ENCODE assay signal across 23 mouse cellular contexts in the genomic region with DNA sequence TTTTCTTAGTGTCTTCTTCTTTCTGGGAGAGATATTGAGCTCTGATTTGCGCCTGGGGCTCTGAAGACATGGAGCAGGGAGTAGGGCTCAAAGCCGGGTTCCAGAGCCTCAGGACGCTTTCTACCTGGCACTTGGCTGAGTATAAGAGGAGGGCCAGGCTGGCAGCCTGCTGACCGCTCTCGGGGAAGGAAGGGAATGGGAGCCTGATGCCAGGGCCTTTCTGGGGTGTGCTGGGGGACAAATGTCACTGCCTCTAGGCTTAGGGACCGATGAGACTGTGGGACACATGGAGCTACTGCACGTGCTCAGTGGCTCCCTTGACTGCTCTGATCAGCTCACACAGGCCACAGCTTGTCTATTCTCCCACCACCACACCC. TPM values are rescaled to one million over a fixed set of nuclear protein-coding genes. Genes with fewer than 3 reads are reported as not detected.
A peak's percentile ranks its signal among the peaks of the same experiment; 100 is the strongest.
DNase-seq lines count a peak whose midpoint lies in the region; ATAC-seq lines count a peak whose summit lies in the region.
"Had no signal": no experiment of that assay in that cellular context is flagged by ENCODE, and none has a peak within 500 bp of the region (broad histone marks: within the 10 kb centered on the region; RNA-seq: fewer than 3 reads in every experiment).

No protein-coding gene starts in this region.

- DNase-seq in gastrocnemius, postnatal 14 days = peak; percentile 8
- no peak for DNase-seq in gastrocnemius, postnatal 4 days (ENCODE audit: low spot score in 2 of 2)
- DNase-seq in midbrain, embryonic 14.5 days = no peak
- no peak for DNase-seq in midbrain, embryonic 10.5 days (ENCODE audit: low spot score)
- DNase-seq in embryonic facial prominence, embryonic 14.5 days (ENCODE audit: low spot score) = no peak
- DNase-seq in frontal cortex, adult 2 months (ENCODE audit: extremely low spot score in 1 of 2, low spot score in 1 of 2) = no peak
- DNase-seq: adrenal gland, postnatal 10 days; gastrocnemius, postnatal 36 days; kidney, adult 18-20 months; right cerebral cortex, postnatal 14 days; spleen, adult 18-20 months; thymus, adult 2 months had no signal

- no peaks in the 10 kb centered on the region for H3K36me3 ChIP-seq in midbrain, embryonic 14.5 days (ENCODE audit: control insufficient read depth, insufficient read depth, low read length)
- H3K36me3 ChIP-seq in midbrain, embryonic 10.5 days = no peaks in the 10 kb centered on the region
- H3K36me3 ChIP-seq in embryonic facial prominence, embryonic 14.5 days (ENCODE audit: control insufficient read depth, insufficient read depth, low read length) = no peaks in the 10 kb centered on the region
- no peaks in the 10 kb centered on the region for H3K36me3 ChIP-seq in limb, embryonic 15.5 days
- H3K36me3 ChIP-seq: heart, embryonic 10.5 days; liver, embryonic 15.5 days had no signal

- no peak overlapping the region for H3K4me3 ChIP-seq in midbrain, embryonic 14.5 days (replicated peaks; ENCODE audit: low read depth, low read length)
- H3K4me3 ChIP-seq in midbrain, embryonic 10.5 days = no peak overlapping the region
- H3K4me3 ChIP-seq in embryonic facial prominence, embryonic 14.5 days (ENCODE audit: low read depth, low read length) = no peak overlapping the region
- H3K4me3 ChIP-seq in limb, embryonic 15.5 days = no peak overlapping the region
- H3K4me3 ChIP-seq: heart, embryonic 10.5 days; liver, embryonic 15.5 days had no signal

- no peaks in the 10 kb centered on the region for H3K27me3 ChIP-seq in midbrain, embryonic 14.5 days (ENCODE audit: control insufficient read depth, insufficient read depth, low read length)
- H3K27me3 ChIP-seq in midbrain, embryonic 10.5 days (ENCODE audit: low read depth, poor library complexity, severe bottlenecking) = 0 out of 2 replicates have a peak, but pooled peaks cover 3% of the 10 kb centered on the region
- H3K27me3 ChIP-seq in embryonic facial prominence, embryonic 14.5 days (replicated peaks; ENCODE audit: control insufficient read depth, insufficient read depth, low read length) = no peaks in the 10 kb centered on the region
- H3K27me3 ChIP-seq in limb, embryonic 15.5 days = no peaks in the 10 kb centered on the region
- H3K27me3 ChIP-seq: Patski had no signal

- peaks cover 71% of the 10 kb centered on the region for H3K4me1 ChIP-seq in midbrain, embryonic 14.5 days (ENCODE audit: control insufficient read depth, insufficient read depth, low read length)
- H3K4me1 ChIP-seq in midbrain, embryonic 10.5 days = peaks cover 97% of the 10 kb centered on the region
- peaks cover 40% of the 10 kb centered on the region for H3K4me1 ChIP-seq in embryonic facial prominence, embryonic 14.5 days (ENCODE audit: control insufficient read depth, insufficient read depth, low read length)
- peaks cover 88% of the 10 kb centered on the region for H3K4me1 ChIP-seq in limb, embryonic 15.5 days

- peak overlapping the region; percentile 23; the same call in 1 of the 2 replicates for H3K9ac ChIP-seq in midbrain, embryonic 14.5 days (replicated peaks; ENCODE audit: low read length)
- H3K9ac ChIP-seq in embryonic facial prominence, embryonic 14.5 days (ENCODE audit: low read depth, low read length) = no peak overlapping the region
- no peak overlapping the region for H3K9ac ChIP-seq in limb, embryonic 15.5 days
- H3K9ac ChIP-seq: liver, embryonic 15.5 days had no signal

- H3K9me3 ChIP-seq in midbrain, embryonic 14.5 days (ENCODE audit: control insufficient read depth, low read length) = no peaks in the 10 kb centered on the region
- no peaks in the 10 kb centered on the region for H3K9me3 ChIP-seq in midbrain, embryonic 10.5 days (replicated peaks)
- no peaks in the 10 kb centered on the region for H3K9me3 ChIP-seq in embryonic facial prominence, embryonic 14.5 days (ENCODE audit: control insufficient read depth, low read length)
- H3K9me3 ChIP-seq in limb, embryonic 15.5 days = no peaks in the 10 kb centered on the region
- H3K9me3 ChIP-seq: heart, embryonic 10.5 days; liver, embryonic 15.5 days had no signal

- 89% methylated on average over 7 of the region's 7 CpGs for WGBS in midbrain, embryonic 14.5 days
- WGBS in midbrain, embryonic 10.5 days = 87% methylated on average over 7 of the region's 7 CpGs
- 64% methylated on average over 7 of the region's 7 CpGs for WGBS in embryonic facial prominence, embryonic 14.5 days
- WGBS in limb, embryonic 15.5 days = 76% methylated on average over 7 of the region's 7 CpGs

- no peak overlapping the region for H3K27ac ChIP-seq in midbrain, embryonic 14.5 days (replicated peaks; ENCODE audit: low read depth, low read length)
- H3K27ac ChIP-seq in midbrain, embryonic 10.5 days (replicated peaks) = no peak overlapping the region
- peak overlapping the region; percentile 28; the same call in 1 of the 2 replicates for H3K27ac ChIP-seq in embryonic facial prominence, embryonic 14.5 days (replicated peaks; ENCODE audit: low read depth, low read length)
- peak overlapping the region; percentile 39; the same call in 1 of the 2 replicates for H3K27ac ChIP-seq in limb, embryonic 15.5 days
- H3K27ac ChIP-seq: kidney, postnatal 0 days; liver, embryonic 15.5 days had no signal

- ATAC-seq in midbrain, embryonic 14.5 days (ENCODE audit: low FRiP score, low TSS enrichment) = no peak
- no peak for ATAC-seq in embryonic facial prominence, embryonic 14.5 days (ENCODE audit: low read depth)
- no peak for ATAC-seq in limb, embryonic 15.5 days (ENCODE audit: insufficient number of reproducible peaks, low FRiP score, low TSS enrichment, low read depth)
- ATAC-seq in CD4-positive, CD25-positive, alpha-beta regulatory T cell, adult 4 months = no peak
- ATAC-seq: Patski had no signal

- intact Hi-C loops in gastrocnemius, postnatal 14 days (cut with DNase I; ENCODE audit: low total_unique reads) = no loop called here

- no peak overlapping the region for H3K4me2 ChIP-seq in midbrain, embryonic 14.5 days (ENCODE audit: low read length)
- no peak overlapping the region for H3K4me2 ChIP-seq in embryonic facial prominence, embryonic 14.5 days (ENCODE audit: low read depth, low read length)
- H3K4me2 ChIP-seq in limb, embryonic 15.5 days = no peak overlapping the region
- H3K4me2 ChIP-seq: liver, embryonic 15.5 days had no signal

RNA-seq across cellular contexts. Expression of a gene that starts 15.4 kb away (rescaled TPM):
- total RNA-seq in gastrocnemius, postnatal 14 days (2021) = 10 to 100 TPM; 17.1 to 25.3 TPM
- 10 to 100 TPM; 68.2 to 79.3 TPM for total RNA-seq in gastrocnemius, postnatal 4 days (2021)
- 97.9 and 101 TPM in 2 replicates for polyA plus RNA-seq in midbrain, embryonic 14.5 days (2014; fragmentation: Nextera tagmentation; extraction: Ambion mirVana)
- polyA plus RNA-seq in midbrain, embryonic 10.5 days (2016; fragmentation: Nextera tagmentation; extraction: Ambion mirVana) = 31.5 and 45.6 TPM in 2 replicates
- 59.3 and 67.5 TPM in 2 replicates for polyA plus RNA-seq in embryonic facial prominence, embryonic 14.5 days (2014; fragmentation: Nextera tagmentation; extraction: Ambion mirVana)
- 50.3 and 50.7 TPM in 2 replicates for polyA plus RNA-seq in limb, embryonic 15.5 days (2015; fragmentation: Nextera tagmentation; extraction: Ambion mirVana)
- 90.9 and 92.7 TPM in 2 replicates for polyA plus RNA-seq in frontal cortex, adult 2 months (2012; rRNA removed)
- polyA plus RNA-seq in CD4-positive, CD25-positive, alpha-beta regulatory T cell, adult 4 months (2017; shearing (Covaris generic)) = 1 to 10 TPM; 4.3 to 8.8 TPM

RNA-seq across cellular contexts. Expression of a gene that starts 22.4 kb away (rescaled TPM):
- under 1 TPM in 1 of 2 experiments, not detected in 1; 0.90 TPM for total RNA-seq in gastrocnemius, postnatal 14 days (2021)
- total RNA-seq in gastrocnemius, postnatal 4 days (2021) = 1 to 10 TPM; 1.7 to 2.7 TPM
- polyA plus RNA-seq in midbrain, embryonic 14.5 days (2014; fragmentation: Nextera tagmentation; extraction: Ambion mirVana) = 1.8 TPM in 1 of 2 replicates, not detected in the other
- polyA plus RNA-seq in midbrain, embryonic 10.5 days (2016; fragmentation: Nextera tagmentation; extraction: Ambion mirVana) = 0.49 TPM in 1 of 2 replicates, not detected in the other
- 2.7 TPM in 1 of 2 replicates, not detected in the other for polyA plus RNA-seq in embryonic facial prominence, embryonic 14.5 days (2014; fragmentation: Nextera tagmentation; extraction: Ambion mirVana)
- 1.9 and 4.5 TPM in 2 replicates for polyA plus RNA-seq in limb, embryonic 15.5 days (2015; fragmentation: Nextera tagmentation; extraction: Ambion mirVana)
- polyA plus RNA-seq in frontal cortex, adult 2 months (2012; rRNA removed) = 0.54 TPM in 1 of 2 replicates, not detected in the other
- not detected for polyA plus RNA-seq in CD4-positive, CD25-positive, alpha-beta regulatory T cell, adult 4 months (2017; shearing (Covaris generic))
- total RNA-seq: gastrocnemius, postnatal 36 days; layer of hippocampus, postnatal 14 days; monocyte, adult 5-6 weeks; neutrophil, adult 5-6 weeks had no signal
- polyA plus RNA-seq: heart, embryonic 10.5 days; Patski had no signal

RNA-seq across cellular contexts. Expression of a gene that starts 31.7 kb away (rescaled TPM):
- total RNA-seq in gastrocnemius, postnatal 14 days (2021) = 1 to 10 TPM; 1.7 to 1.9 TPM
- 1 to 10 TPM; 3.0 to 5.1 TPM for total RNA-seq in gastrocnemius, postnatal 4 days (2021)
- 1.3 TPM in 1 of 2 replicates, not detected in the other for polyA plus RNA-seq in midbrain, embryonic 14.5 days (2014; fragmentation: Nextera tagmentation; extraction: Ambion mirVana)
- not detected in 2 replicates for polyA plus RNA-seq in midbrain, embryonic 10.5 days (2016; fragmentation: Nextera tagmentation; extraction: Ambion mirVana)
- 1.3 and 1.7 TPM in 2 replicates for polyA plus RNA-seq in embryonic facial prominence, embryonic 14.5 days (2014; fragmentation: Nextera tagmentation; extraction: Ambion mirVana)
- 0.56 and 1.1 TPM in 2 replicates for polyA plus RNA-seq in limb, embryonic 15.5 days (2015; fragmentation: Nextera tagmentation; extraction: Ambion mirVana)
- polyA plus RNA-seq in frontal cortex, adult 2 months (2012; rRNA removed) = 1.3 and 1.4 TPM in 2 replicates
- not detected for polyA plus RNA-seq in CD4-positive, CD25-positive, alpha-beta regulatory T cell, adult 4 months (2017; shearing (Covaris generic))
- total RNA-seq: neutrophil, adult 5-6 weeks had no signal
- polyA plus RNA-seq: heart, postnatal 0 days; Patski had no signal

RNA-seq across cellular contexts. Expression of a gene that starts 34.9 kb away (rescaled TPM):
- total RNA-seq in gastrocnemius, postnatal 14 days (2021) = not detected
- not detected for total RNA-seq in gastrocnemius, postnatal 4 days (2021)
- not detected in 2 replicates for polyA plus RNA-seq in midbrain, embryonic 14.5 days (2014; fragmentation: Nextera tagmentation; extraction: Ambion mirVana)
- polyA plus RNA-seq in midbrain, embryonic 10.5 days (2016; fragmentation: Nextera tagmentation; extraction: Ambion mirVana) = not detected in 2 replicates
- polyA plus RNA-seq in embryonic facial prominence, embryonic 14.5 days (2014; fragmentation: Nextera tagmentation; extraction: Ambion mirVana) = not detected in 2 replicates
- 0.35 TPM in 1 of 2 replicates, not detected in the other for polyA plus RNA-seq in limb, embryonic 15.5 days (2015; fragmentation: Nextera tagmentation; extraction: Ambion mirVana)
- 0.10 TPM in 1 of 2 replicates, not detected in the other for polyA plus RNA-seq in frontal cortex, adult 2 months (2012; rRNA removed)
- not detected for polyA plus RNA-seq in CD4-positive, CD25-positive, alpha-beta regulatory T cell, adult 4 months (2017; shearing (Covaris generic))
- total RNA-seq: gastrocnemius, postnatal 36 days; layer of hippocampus, postnatal 14 days; monocyte, adult 5-6 weeks; neutrophil, adult 5-6 weeks had no signal
- polyA plus RNA-seq: heart, embryonic 10.5 days; heart, postnatal 0 days; kidney, postnatal 0 days; Patski; stomach, embryonic 14.5 days had no signal

RNA-seq across cellular contexts. Expression of a gene that starts 55.2 kb away (rescaled TPM):
- total RNA-seq in gastrocnemius, postnatal 14 days (2021) = 1 to 10 TPM; 7.1 to 7.4 TPM
- total RNA-seq in gastrocnemius, postnatal 4 days (2021) = 10 to 100 TPM; 14.8 TPM
- polyA plus RNA-seq in midbrain, embryonic 14.5 days (2014; fragmentation: Nextera tagmentation; extraction: Ambion mirVana) = 30.5 and 31.0 TPM in 2 replicates
- polyA plus RNA-seq in midbrain, embryonic 10.5 days (2016; fragmentation: Nextera tagmentation; extraction: Ambion mirVana) = 58.1 and 61.3 TPM in 2 replicates
- 23.7 and 27.9 TPM in 2 replicates for polyA plus RNA-seq in embryonic facial prominence, embryonic 14.5 days (2014; fragmentation: Nextera tagmentation; extraction: Ambion mirVana)
- 41.8 and 44.1 TPM in 2 replicates for polyA plus RNA-seq in limb, embryonic 15.5 days (2015; fragmentation: Nextera tagmentation; extraction: Ambion mirVana)
- 21.8 and 23.8 TPM in 2 replicates for polyA plus RNA-seq in frontal cortex, adult 2 months (2012; rRNA removed)
- 10 to 100 TPM; 18.5 to 27.0 TPM for polyA plus RNA-seq in CD4-positive, CD25-positive, alpha-beta regulatory T cell, adult 4 months (2017; shearing (Covaris generic))

Comparison
In these comparisons a context has a peak if more than half of its experiments do, and no peak if none do; other contexts are left out.
1. H3K27ac ChIP-seq: peak in embryonic facial prominence, embryonic 14.5 days (single experiment) and limb, embryonic 15.5 days (single experiment); none in midbrain, embryonic 14.5 days (single experiment) and midbrain, embryonic 10.5 days (single experiment).